Mouse (Mus musculus) urinary bladder, postnatal 36 days (tissue): ENCODE measurements around the gene Irf2.
A peak's percentile ranks its signal among the peaks of the same experiment; 100 is the strongest.

Source experiments
- DNase-seq, 2 experiments: peaks; one replicate each; pipeline ENCODE4 v3.0.0; 2022; ENCODE audit warnings: low spot score in 2 of 2, mixed read lengths in 1 of 2

The Irf2 gene

DNA sequence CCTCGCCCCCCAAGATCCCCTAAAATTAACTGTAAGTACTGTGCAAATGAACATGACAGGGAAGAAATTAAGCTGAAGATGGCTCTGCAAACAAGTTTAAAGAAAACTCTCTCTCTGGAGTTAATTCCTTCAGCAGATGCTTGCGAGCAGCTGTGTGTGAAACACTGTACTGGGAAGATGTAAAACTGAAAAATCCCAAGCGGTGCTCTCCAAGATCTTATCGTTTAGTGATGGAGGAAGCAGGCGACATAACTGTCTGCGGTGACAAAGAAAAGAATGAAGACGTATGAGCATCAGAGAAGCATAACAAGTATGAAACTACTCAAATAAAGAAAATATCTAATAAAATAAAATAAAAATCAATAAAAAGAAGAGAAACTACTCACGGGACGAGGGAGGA lies 18.1 kb downstream of the Irf2 start:
- no peak for DNase-seq

GRCm38 (mm10) chr8:46758131-46758530 lies 18.6 kb downstream of the Irf2 start:
- DNase-seq, result no peak

DNA sequence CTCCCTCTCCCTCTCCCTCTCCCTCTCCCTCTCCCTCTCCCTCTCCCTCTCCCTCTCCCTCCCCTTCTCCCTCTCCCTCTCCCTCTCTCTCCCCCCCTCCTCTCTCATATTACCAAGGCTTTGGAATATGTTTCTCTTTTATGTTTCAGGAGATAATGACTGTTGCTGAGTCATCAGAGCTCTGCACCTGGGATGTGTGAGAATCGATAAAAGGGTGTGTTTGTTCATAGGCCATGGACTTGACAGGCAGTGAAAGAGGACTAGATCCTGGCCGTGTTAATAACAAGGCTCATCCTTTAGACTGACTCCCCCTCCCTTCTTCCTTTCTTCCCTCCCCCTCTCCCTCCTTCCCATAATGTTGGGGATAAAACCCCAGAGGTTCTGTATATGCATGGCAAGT lies 19.1 kb downstream of the Irf2 start:
- no peak for DNase-seq

DNA sequence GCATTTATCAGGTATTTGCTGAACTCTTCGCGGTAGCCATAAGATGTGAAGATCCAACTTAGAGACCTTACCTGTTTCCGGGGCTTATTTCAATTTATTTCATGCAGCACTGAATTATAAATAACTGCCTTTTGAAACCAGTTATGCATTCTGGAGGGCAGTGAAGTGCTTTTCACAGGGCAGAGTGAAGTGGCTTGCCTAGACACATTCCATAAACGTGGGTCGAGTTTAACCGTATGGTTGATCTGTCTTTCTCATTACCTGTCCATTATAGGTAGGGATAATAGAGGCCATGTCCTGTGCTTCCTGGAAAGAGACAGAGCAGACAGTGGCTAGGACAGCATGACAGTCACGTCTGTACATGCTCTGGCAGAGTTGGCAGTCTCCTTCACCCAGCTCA lies 20.0 kb downstream of the Irf2 start:
- DNase-seq, result no peak

DNA sequence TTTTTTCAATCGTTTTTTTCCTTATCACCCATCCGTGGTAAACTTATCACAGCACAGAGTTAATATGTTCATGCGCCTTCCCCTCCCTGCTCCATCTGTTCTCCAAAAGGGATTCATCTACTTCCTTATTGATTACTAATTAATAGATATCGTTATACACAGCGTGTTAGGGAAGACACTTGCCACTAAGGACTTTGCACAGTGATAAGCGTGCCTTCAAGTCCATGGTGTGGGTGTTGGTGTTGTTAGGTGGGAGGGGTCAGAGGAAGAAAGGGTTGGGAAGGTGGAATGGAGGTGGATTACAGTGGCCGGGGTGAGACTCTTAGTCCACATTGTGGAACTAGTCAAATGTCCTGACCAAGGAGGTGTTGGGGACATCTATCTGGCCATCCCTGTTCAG lies 21.2 kb downstream of the Irf2 start:
- no peak for DNase-seq

DNA sequence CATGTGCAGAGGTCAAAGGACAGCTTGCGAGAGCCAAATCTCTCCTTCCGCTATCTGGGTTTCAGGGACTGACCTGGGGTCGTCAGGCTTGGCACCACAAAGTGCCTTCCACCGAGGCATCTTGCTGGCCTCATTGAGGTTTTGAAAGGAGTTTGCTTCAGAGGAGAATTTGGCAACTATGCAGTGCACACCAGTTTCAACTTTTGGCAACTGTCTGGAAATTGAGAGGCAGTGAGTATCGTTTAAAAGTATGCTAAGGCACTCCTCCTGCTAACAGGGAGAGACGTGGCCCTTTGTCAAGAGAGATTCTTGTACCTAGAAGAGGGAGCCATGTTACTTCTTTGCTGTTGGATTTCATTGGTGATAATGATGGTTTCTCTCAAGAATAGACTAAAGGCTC lies 21.9 kb downstream of the Irf2 start:
- DNase-seq, result no peak

DNA sequence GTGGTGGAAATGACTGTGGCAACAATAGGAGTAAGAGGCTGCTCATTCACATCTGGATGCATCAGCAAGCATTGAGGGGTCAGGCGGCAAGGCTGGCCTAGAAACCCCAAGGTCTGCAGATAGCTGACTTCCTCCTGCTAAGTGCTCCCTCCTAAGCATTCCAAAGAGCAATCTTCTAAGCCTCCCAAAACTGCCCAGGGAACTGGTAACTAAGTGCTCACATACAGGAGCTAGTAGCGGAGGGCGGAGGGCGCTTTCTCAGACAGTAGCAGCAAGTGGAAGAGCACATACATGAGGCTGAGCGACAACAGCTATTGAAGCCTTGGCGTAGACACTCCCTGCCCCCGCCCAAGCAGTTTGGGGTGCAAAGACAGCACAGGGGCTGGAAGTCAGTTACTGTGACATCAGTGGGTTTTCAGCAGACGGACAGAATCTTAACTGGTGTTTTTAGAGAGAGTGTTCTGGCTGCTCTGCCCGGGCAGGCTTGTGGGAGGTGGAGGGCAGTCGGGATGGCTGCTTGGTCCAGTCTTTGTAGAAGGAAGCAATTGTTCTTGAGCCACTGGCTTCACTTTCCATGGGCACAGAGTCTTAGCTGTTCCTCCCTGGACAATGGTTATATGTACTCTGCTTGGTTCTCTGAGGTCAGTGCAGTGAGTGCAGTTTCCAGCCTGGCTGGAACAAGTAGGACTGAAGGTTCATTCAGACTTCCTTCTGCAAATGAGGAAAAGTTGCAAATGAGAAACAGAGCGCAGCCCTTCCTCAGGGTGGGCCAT lies 30.1 kb downstream of the Irf2 start:
- no peak for DNase-seq

DNA sequence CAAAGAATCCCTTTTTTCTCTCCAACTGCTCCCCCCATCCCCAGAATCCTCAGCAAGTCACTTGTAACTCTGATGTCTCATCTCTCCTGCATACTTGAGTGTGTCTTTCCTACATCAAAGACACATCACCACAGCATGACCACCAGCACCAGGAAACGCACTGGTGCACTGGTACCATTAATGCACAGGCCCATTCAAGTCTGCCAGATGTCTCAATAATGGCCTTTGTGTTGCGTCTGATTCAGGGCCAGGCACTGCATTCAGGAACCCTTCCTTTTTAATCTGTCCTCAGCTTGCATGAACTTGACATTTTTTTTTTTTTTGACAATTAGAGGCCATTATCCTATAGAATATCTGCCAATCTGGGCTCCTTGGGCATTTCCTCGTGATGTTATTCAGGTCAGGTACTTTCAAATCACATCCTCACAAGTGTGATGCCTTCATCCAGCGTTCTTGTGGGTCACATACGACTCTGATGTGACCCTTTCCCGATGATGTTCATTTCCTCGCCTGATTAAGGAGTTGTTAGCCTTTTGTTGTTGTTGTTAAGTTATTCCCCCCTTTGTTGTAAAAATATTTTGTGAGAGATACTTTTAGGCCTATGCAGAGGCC lies 31.5 kb downstream of the Irf2 start:
- DNase-seq, result no peak

DNA sequence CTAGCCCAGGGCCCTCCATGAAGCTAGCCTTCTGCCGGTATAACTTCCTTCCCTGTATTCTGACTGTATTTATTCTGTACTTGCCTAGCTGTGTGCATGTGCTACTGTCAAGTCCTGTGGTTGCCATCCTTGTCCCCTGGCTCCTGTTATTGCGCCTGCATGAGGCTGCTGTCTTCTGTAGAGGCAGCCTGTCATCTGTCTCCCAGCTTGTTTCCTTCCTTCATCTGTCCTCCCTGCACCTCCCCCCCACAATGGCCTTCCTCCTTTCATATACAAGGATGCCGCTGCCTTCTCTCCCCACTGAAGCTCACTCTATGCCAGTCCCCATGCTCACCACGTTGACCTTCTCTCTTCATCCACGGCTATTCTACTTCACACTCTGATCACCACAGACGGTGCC lies 33.3 kb downstream of the Irf2 start:
- no peak for DNase-seq

DNA sequence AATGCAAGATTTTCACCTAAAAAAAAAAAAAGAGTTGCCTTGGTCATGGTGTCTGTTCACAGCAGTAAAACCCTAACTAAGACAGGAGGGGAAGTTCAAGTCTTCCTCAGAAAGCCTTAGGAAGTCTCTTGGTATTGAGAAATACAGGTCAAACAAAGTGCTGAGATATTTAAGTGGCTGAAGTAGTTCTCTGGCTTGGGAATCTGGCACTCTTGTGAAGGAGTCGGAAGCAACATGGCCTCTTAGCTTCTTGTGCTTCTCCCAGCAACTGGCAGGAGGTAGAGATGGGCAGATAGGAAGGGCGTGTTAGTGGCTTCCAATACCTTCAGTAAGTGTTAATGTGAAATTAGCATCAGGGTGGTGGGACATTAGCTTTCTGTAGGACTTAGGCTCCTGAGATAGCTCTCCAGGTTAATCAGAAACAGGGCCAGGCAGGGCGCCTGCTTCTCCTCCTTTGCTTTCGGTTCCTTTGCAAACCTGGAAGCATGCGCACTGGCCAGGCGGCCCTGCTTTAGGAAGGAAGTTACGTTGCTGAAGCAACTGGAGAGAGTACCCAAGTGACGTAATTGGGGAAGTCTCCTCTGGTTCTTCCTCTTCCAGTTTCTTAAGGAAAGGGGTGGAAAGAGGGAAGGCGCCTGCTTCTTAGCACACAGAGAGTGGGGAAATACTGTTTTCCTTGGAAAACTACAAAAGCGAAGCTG lies 38.4 kb downstream of the Irf2 start:
- DNase-seq, result peak in 1 of 2 experiments; percentile 36

DNA sequence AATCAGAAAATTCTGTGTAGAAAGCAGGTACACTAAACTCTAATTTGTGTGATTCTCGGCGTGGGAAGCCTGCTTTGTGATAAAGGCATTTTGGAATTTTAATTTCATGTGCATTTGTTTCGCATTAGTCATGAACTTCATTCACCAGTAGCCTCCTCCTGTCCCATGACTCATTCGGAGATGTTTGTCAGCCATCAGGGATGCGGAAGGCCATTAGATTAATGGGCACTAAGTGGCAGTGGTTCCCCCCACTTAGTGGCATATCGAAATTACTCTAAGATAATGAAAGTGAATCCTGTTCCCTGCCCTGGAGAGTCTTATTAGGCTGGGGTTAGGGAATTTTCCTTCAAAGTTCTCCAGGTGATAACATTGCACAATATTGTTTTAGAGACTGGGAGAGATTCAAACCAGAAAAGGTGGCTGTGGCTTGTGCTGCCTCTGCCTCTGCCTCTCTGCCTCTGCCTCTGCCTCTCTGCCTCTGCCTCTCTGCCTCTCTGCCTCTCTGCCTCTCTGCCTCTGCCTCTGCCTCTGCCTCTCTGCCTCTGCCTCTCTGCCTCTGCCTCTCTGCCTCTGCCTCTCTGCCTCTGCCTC lies 41.6 kb downstream of the Irf2 start:
- no peak for DNase-seq

- no peak for DNase-seq
Observed at GRCm38 (mm10) chr8:46782254-46782653, 42.7 kb downstream of the Irf2 start.

GRCm38 (mm10) chr8:46785070-46785469 lies 45.5 kb downstream of the Irf2 start:
- DNase-seq, result no peak

DNA sequence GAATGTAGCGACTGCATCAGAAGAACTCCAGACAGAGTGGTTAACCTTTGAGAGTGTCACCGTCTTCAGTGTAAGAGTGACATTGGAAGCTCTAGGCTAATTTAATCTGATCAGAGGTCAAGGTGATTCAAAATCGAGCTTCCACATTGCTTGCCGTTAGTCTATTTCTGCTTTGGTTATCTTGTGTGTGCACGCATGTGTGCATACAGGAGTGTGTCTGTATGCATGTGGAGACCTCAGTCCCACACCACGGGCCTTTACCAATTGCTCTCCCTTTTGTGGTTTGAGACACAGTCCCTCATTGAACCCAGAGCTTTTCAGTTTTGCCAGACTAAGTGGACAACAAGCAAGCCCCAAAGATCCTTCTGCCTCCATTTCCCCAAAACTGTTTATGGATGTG lies 46.4 kb downstream of the Irf2 start:
- no peak for DNase-seq

DNA sequence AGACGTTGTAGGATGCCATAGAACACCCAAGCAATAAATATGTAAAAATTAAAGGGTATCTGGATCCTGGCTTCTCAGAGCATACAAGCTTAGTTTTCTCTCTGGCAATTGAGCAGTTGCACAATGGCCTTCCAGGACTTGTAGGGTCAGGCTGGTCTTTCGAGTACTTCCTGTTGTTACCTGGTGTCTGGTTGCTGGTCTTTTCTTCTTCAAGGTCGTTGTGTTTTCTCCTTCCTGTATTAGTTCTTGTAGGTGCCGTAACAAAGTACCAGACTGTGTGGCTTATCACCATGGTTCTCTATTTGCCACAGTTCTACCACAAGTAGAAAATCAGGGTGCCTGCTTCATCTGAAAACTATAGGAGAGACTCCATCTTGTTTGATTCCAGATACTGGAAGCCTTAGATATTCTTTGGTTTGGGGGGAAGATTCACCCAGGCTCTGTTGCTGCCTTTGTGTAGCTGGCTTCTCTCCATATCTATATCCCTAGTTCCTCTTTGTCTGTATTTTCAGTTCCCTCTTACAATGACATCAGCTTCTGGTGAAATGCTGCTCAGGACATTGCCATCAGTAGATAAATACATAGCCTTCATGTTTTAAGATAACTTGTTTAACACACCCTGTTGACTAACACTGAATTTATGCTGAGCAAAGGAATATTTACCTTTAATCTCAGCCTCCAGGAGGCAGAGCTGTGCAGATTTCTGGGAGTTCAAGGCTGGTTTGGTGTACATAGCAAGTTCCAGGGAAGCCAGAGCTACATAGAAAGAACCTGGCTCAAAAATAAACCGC lies 49.8 kb downstream of the Irf2 start:
- DNase-seq, result no peak

DNA sequence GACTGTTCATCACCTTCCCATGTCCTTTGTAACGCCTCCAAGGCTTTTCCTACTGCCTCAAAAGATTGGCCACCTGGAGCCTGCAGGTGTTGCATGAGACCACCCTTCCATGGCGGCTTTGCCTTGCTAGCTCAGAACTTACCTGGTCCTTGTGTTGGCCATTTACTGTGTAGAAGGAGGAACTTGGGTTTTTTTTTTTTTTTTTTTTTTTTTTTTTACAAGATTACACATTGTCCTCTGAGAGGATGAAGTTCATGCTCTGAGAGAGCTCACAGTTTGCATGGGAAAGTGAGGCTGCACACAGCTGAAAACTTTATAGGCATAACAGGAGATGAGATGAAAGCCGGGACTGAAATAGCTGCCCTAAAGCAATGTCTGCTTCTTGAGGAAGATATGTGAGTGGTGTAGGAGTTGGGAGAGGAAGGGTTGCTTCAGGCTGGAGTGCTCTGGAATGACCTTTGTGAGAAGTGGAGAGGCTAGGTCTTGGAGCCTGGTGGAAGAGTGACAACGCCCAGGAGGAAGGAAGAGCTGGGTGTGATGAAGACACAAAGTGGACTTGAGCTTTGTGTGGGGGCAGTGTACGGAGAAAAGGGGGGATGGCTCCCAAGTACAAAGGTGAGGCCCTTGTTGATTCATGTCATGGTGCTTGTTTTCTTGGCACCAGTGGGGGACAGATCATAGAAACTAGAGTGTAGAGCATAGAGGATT lies 52.3 kb downstream of the Irf2 start:
- DNase-seq, result no peak

- no peak for DNase-seq
Observed at GRCm38 (mm10) chr8:46792653-46793052, 53.1 kb downstream of the Irf2 start.

DNA sequence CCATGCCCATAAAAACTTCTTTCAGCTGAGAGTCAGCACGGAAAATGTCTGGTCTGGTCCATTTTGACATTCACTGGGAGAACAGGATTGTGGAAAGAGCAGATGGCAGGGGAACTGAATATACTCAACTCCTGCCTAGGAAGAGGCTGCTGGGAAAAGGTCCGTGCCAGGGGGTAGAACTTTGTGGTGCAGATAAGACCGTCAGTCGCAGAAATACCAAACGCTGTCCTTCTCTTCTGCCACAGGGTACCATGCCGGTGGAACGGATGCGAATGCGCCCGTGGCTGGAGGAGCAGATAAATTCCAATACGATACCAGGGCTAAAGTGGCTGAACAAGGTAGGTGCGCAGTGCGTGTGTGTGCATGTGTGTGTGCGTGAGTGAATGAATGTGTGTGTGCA lies 53.7 kb downstream of the Irf2 start:
- no peak for DNase-seq

GRCm38 (mm10) chr8:46794317-46794716 lies 54.8 kb downstream of the Irf2 start:
- no peak for DNase-seq

DNA sequence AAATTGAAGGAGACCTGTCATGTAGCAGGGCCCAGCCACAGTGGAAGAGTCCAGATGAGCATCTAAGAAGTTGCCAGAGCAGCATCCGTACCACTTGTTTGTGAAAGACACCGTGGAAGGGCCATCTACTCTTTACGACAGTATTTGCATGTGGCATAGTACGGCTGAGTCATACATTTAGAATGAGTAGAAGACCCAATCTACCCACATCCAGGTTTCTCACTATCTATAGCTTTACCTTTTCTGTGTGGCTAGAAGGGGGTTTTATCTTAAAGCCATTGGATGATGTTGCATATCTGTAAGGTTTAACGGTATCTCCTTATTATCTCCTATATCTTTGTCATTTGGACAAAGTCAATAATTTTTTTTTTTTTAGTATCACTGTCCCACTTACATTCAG lies 59.7 kb downstream of the Irf2 start:
- no peak for DNase-seq

DNA sequence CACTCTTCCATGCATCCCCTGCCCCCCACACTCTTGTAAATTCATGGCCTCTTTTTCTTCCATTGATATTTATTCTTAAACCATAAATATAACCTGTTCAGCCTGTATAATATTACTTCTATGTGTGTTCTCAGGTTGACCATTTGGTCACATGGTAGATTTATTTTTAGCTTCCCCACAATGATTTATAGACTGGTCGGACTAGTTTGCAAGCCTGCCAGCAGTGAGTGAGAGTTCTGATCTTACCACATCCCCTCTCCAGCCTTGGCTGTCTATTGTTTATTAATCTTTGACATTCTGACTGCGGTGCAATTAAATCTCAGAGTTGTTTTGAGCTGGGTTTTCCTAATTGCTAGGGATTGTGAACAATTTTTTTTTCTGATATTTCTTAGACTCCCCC lies 60.2 kb downstream of the Irf2 start:
- peak; percentile 27 to 54 for DNase-seq
